Mouse (Mus musculus) ES-Bruce4 (cell line): ENCODE results near the gene Ang.

Experiments used
- CTCF ChIP-seq: IDR thresholded peaks from one replicate; pipeline ENCODE4 v1.8.1; 2011; ENCODE audit warnings: low read depth, low read length
- EP300 ChIP-seq: IDR thresholded peaks from 2 replicates; pipeline ENCODE4 v1.6.1; 2011; ENCODE audit warnings: low read depth, low read length; ENCODE audit not compliant: insufficient read depth
- POLR2A ChIP-seq: IDR thresholded peaks from one replicate; pipeline ENCODE4 v1.8.1; 2011; ENCODE audit warnings: low read length; ENCODE audit not compliant: insufficient read depth

- TF ChIP-seq CTCF, result no peak
- no peak for TF ChIP-seq POLR2A
- TF ChIP-seq EP300, result no peak
Observed at GRCm38 (mm10) chr14:51146685-51147084, 55.7 kb downstream of the Ang start, which contains the start of gene Rnase1.
